Mouse (Mus musculus) heart, postnatal 0 days (tissue): ENCODE data around the gene Tbl1xr1. TPM values are rescaled to one million over a fixed set of nuclear protein-coding genes. Genes with fewer than 3 reads are reported as not detected.

ENCODE experiments used
- ATAC-seq: fragments of 200-750 bp; cut with Nextera tagmentation; 2 replicates; pipeline ENCODE4 v1.8.0; 2017; ENCODE audit warnings: low read depth, moderate number of reproducible peaks, moderate library complexity; ENCODE audit not compliant: insufficient read depth
- DNase-seq: peaks from one replicate; pipeline ENCODE4 v3.0.0-alpha.2; 2016; ENCODE audit warnings: low spot score
- H3K27ac ChIP-seq: fragments of 300-500 bp; sonication (generic); 2 replicates; pipeline ENCODE4 v1.5.1; 2014; ENCODE audit warnings: low read depth, mild to moderate bottlenecking
- H3K27me3 ChIP-seq: fragments of 300-500 bp; sonication (generic); 2 replicates; pipeline ENCODE4 v1.6.1; 2014; ENCODE audit warnings: low read length, mixed read lengths; ENCODE audit not compliant: control insufficient read depth, insufficient read depth
- H3K36me3 ChIP-seq: fragments of 300-500 bp; sonication (generic); replicated peaks from 2 replicates; pipeline ENCODE4 v1.6.1; 2014; ENCODE audit warnings: low read length, mixed read lengths; ENCODE audit not compliant: control insufficient read depth, insufficient read depth
- H3K4me1 ChIP-seq: fragments of 300-500 bp; sonication (generic); 2 replicates; pipeline ENCODE4 v1.6.1; 2014; ENCODE audit warnings: antibody characterized with exemption; ENCODE audit not compliant: control insufficient read depth, insufficient read depth
- H3K4me2 ChIP-seq: fragments of 300-500 bp; sonication (generic); 2 replicates; pipeline ENCODE4 v1.6.1; 2014; ENCODE audit warnings: low read depth, mild to moderate bottlenecking, low read length, moderate library complexity
- H3K4me3 ChIP-seq: fragments of 300-500 bp; sonication (generic); 2 replicates; pipeline ENCODE4 v1.5.1; 2014; ENCODE audit warnings: low read depth, low read length
- H3K9ac ChIP-seq: fragments of 300-500 bp; sonication (generic); replicated peaks from 2 replicates; pipeline ENCODE4 v1.6.1; 2014; ENCODE audit warnings: low read depth, low read length, mixed read lengths
- H3K9me3 ChIP-seq: fragments of 300-500 bp; sonication (generic); replicated peaks from 2 replicates; pipeline ENCODE4 v1.6.1; 2016; ENCODE audit warnings: low read length; ENCODE audit not compliant: control insufficient read depth
- CTCF ChIP-seq: IDR thresholded peaks from 2 replicates; pipeline ENCODE4 v1.5.1; 2016; ENCODE audit warnings: antibody characterized with exemption, control low read depth, low read depth
- EP300 ChIP-seq: IDR thresholded peaks from 2 replicates; pipeline ENCODE4 v1.6.1; 2016; ENCODE audit warnings: antibody characterized with exemption, low read depth
- WGBS: fragments of 180-500 bp; shearing (Covaris S2); extraction: QIAGEN DNeasy Blood & Tissue Kit; methylation state at CpG from one replicate; pipeline ENCODE4 v1.1.7; 2014; 5-methylcytosine and 5-hydroxymethylcytosine counted together
- polyA plus RNA-seq: library from polyadenylated mRNA; unstranded; fragments of >200 nt; fragmentation: Nextera tagmentation; extraction: Ambion mirVana; gene quantifications from 2 replicates; pipeline ENCODE4 v1.2.1, GENCODE M21; 2015
- total RNA-seq: library from RNA; depleted of rRNA; stranded (reverse); fragments of >200 nt; gene quantifications from 2 replicates; pipeline ENCODE4 v1.2.3, GENCODE M21; 2014; ENCODE audit warnings: low replicate concordance

The Tbl1xr1 gene
- total and polyA plus RNA-seq, 2 experiments from 2014 or later, result 7.7 to 17.2 TPM

GRCm38 (mm10) chr3:22190498-22190897 is 114.0 kb downstream of the Tbl1xr1 start:
- Histone ChIP-seq H3K9ac (no peak overlapping the region), H3K27me3 (no peaks in the 10 kb centered on the region), H3K27ac (no peak overlapping the region), H3K4me1 (no peaks in the 10 kb centered on the region), H3K9me3 (no peaks in the 10 kb centered on the region), H3K4me3 (no peak overlapping the region), H3K36me3 (peaks cover 47% of the 10 kb centered on the region), H3K4me2 (no peak overlapping the region)
- ATAC-seq, result peak; percentile 44; the same call in 1 of the 2 replicates
- TF ChIP-seq CTCF, result peak; percentile 60
- no peak for TF ChIP-seq EP300
- peak; percentile 30 for DNase-seq

- no peak for DNase-seq
- H3K4me3 ChIP-seq, result no peak overlapping the region
- ATAC-seq, result no peak
- no peaks in the 10 kb centered on the region for H3K4me1 ChIP-seq
- TF ChIP-seq CTCF, result no peak
- no peak for TF ChIP-seq EP300
- 95% methylated on average over 5 of the region's 5 CpGs for WGBS
- peaks cover 58% of the 10 kb centered on the region for H3K36me3 ChIP-seq
- H3K27ac ChIP-seq, result no peak overlapping the region
- H3K9ac ChIP-seq, result no peak overlapping the region
- no peak overlapping the region for H3K4me2 ChIP-seq
- no peaks in the 10 kb centered on the region for H3K9me3 ChIP-seq
- H3K27me3 ChIP-seq, result no peaks in the 10 kb centered on the region
These were observed 116.5 kb downstream of the Tbl1xr1 start for GRCm38 (mm10) chr3:22192931-22193330.

- no peaks in the 10 kb centered on the region for H3K4me1 ChIP-seq
- 82% methylated on average over 7 of the region's 7 CpGs for WGBS
- no peaks in the 10 kb centered on the region for H3K9me3 ChIP-seq
- TF ChIP-seq EP300 (no peak), CTCF (no peak)
- no peak overlapping the region for H3K4me2 ChIP-seq
- no peaks in the 10 kb centered on the region for H3K27me3 ChIP-seq
- peaks cover 67% of the 10 kb centered on the region for H3K36me3 ChIP-seq
- no peak for ATAC-seq
- no peak overlapping the region for H3K27ac ChIP-seq
- H3K4me3 ChIP-seq, result no peak overlapping the region
- no peak for DNase-seq
- no peak overlapping the region for H3K9ac ChIP-seq
These were observed 117.9 kb downstream of the Tbl1xr1 start for GRCm38 (mm10) chr3:22194185-22194856.

- no peak for TF ChIP-seq CTCF
- TF ChIP-seq EP300, result no peak
- no peak for DNase-seq
- no peak overlapping the region for H3K9ac ChIP-seq
- H3K27ac ChIP-seq, result no peak overlapping the region
- peaks cover 51% of the 10 kb centered on the region for H3K36me3 ChIP-seq
- H3K4me1 ChIP-seq, result no peaks in the 10 kb centered on the region
- no peaks in the 10 kb centered on the region for H3K9me3 ChIP-seq
- H3K4me3 ChIP-seq, result no peak overlapping the region
- no peak overlapping the region for H3K4me2 ChIP-seq
- no peak for ATAC-seq
- 68% methylated on average over 1 of the region's 1 CpGs for WGBS
- H3K27me3 ChIP-seq, result no peaks in the 10 kb centered on the region
These were observed 122.3 kb downstream of the Tbl1xr1 start for GRCm38 (mm10) chr3:22198802-22199201.

- ATAC-seq, result no peak
- H3K36me3 ChIP-seq, result peaks cover 27% of the 10 kb centered on the region
- 94% methylated on average over 3 of the region's 3 CpGs for WGBS
These were observed 127.7 kb downstream of the Tbl1xr1 start for GRCm38 (mm10) chr3:22204186-22204585.

GRCm38 (mm10) chr3:22221557-22221956 is 145.1 kb downstream of the Tbl1xr1 start:
- TF ChIP-seq CTCF (no peak), EP300 (no peak)
- no peak overlapping the region for H3K9ac ChIP-seq
- no peaks in the 10 kb centered on the region for H3K9me3 ChIP-seq
- no peaks in the 10 kb centered on the region for H3K4me1 ChIP-seq
- no peaks in the 10 kb centered on the region for H3K36me3 ChIP-seq
- no peaks in the 10 kb centered on the region for H3K27me3 ChIP-seq
- H3K4me3 ChIP-seq, result no peak overlapping the region
- no peak overlapping the region for H3K4me2 ChIP-seq
- DNase-seq, result no peak
- WGBS, result 70% methylated on average over 2 of the region's 2 CpGs
- no peak for ATAC-seq
- H3K27ac ChIP-seq, result no peak overlapping the region

More at GRCm38 (mm10) chr3:22204186-22204585, 127.7 kb downstream of the Tbl1xr1 start:
- H3K4me3 ChIP-seq, result no peak overlapping the region
- H3K27me3 ChIP-seq, result no peaks in the 10 kb centered on the region
- no peak overlapping the region for H3K9ac ChIP-seq
- H3K4me1 ChIP-seq, result no peaks in the 10 kb centered on the region
- TF ChIP-seq CTCF (no peak), EP300 (no peak)
- no peak overlapping the region for H3K4me2 ChIP-seq
- H3K9me3 ChIP-seq, result no peaks in the 10 kb centered on the region
- H3K27ac ChIP-seq, result no peak overlapping the region
- no peak for DNase-seq
